14 mouse cellular contexts compared by ENCODE assay signal in genomic region chr11:93817966-93818738, GRCm38 (mm10).
DNase-seq lines count a peak whose midpoint lies in the region; ATAC-seq and TF ChIP-seq lines count a peak whose summit lies in the region.
"Had no signal": no experiment of that assay in that cellular context is flagged by ENCODE, and none has a peak within 500 bp of the region (broad histone marks: within the 10 kb centered on the region; RNA-seq: fewer than 3 reads in every experiment).

No protein-coding gene starts in this region.

- ATAC-seq in frontal cortex, adult (ENCODE audit: low TSS enrichment): peak; percentile 19; the same call in 1 of the 2 replicates
- no peak for ATAC-seq in midbrain, postnatal 0 days (ENCODE audit: low FRiP score)
- ATAC-seq in midbrain, embryonic 16.5 days: no peak
- peak; percentile 53 for ATAC-seq in forebrain, embryonic 15.5 days (replicated peaks)
- ATAC-seq in neural tube, embryonic 15.5 days (ENCODE audit: low FRiP score): no peak
- ATAC-seq in intestine, embryonic 16.5 days: no peak
- no peak for ATAC-seq in heart, embryonic 11.5 days (replicated peaks; ENCODE audit: insufficient number of reproducible peaks, low FRiP score, low TSS enrichment)
- ATAC-seq: Patski had no signal

- no peak for DNase-seq in frontal cortex, postnatal 36 days (ENCODE audit: low spot score in 2 of 2)
- DNase-seq in midbrain, postnatal 0 days (ENCODE audit: low spot score): peak; percentile 40
- DNase-seq: kidney, postnatal 36 days; right cerebral cortex, adult 18-20 months had no signal

- no peak overlapping the region for H3K4me2 ChIP-seq in midbrain, postnatal 0 days (ENCODE audit: low read depth, low read length, poor library complexity, severe bottlenecking)
- H3K4me2 ChIP-seq in midbrain, embryonic 16.5 days (ENCODE audit: low read length): no peak overlapping the region
- no peak overlapping the region; the same call in 1 of the 2 replicates for H3K4me2 ChIP-seq in forebrain, embryonic 15.5 days (replicated peaks)
- H3K4me2 ChIP-seq in neural tube, embryonic 15.5 days: peak overlapping the region; percentile 33; the same call in 1 of the 2 replicates
- no peak overlapping the region for H3K4me2 ChIP-seq in intestine, embryonic 16.5 days (ENCODE audit: low read depth, low read length)
- H3K4me2 ChIP-seq in heart, embryonic 11.5 days: no peak overlapping the region
- H3K4me2 ChIP-seq: liver, embryonic 15.5 days; midbrain, embryonic 11.5 days had no signal

- no peak overlapping the region for H3K4me3 ChIP-seq in midbrain, postnatal 0 days (ENCODE audit: low read depth, low read length)
- H3K4me3 ChIP-seq in midbrain, embryonic 16.5 days (ENCODE audit: low read depth, low read length): no peak overlapping the region
- no peak overlapping the region for H3K4me3 ChIP-seq in forebrain, embryonic 15.5 days
- no peak overlapping the region for H3K4me3 ChIP-seq in neural tube, embryonic 15.5 days (replicated peaks)
- no peak overlapping the region for H3K4me3 ChIP-seq in intestine, embryonic 16.5 days (ENCODE audit: low read length)
- no peak overlapping the region for H3K4me3 ChIP-seq in heart, embryonic 11.5 days (ENCODE audit: low read depth, low read length)
- H3K4me3 ChIP-seq: liver, embryonic 15.5 days had no signal

- H3K27me3 ChIP-seq in midbrain, postnatal 0 days (ENCODE audit: insufficient read depth, low read length): peaks cover 5% of the 10 kb centered on the region; the same call in 1 of the 2 replicates
- H3K27me3 ChIP-seq in midbrain, embryonic 16.5 days (ENCODE audit: control insufficient read depth, insufficient read depth, low read depth, low read length): no peaks in the 10 kb centered on the region
- no peaks in the 10 kb centered on the region for H3K27me3 ChIP-seq in forebrain, embryonic 15.5 days
- H3K27me3 ChIP-seq in neural tube, embryonic 15.5 days (replicated peaks): no peaks in the 10 kb centered on the region
- H3K27me3 ChIP-seq in intestine, embryonic 16.5 days (replicated peaks; ENCODE audit: control insufficient read depth, insufficient read depth, low read length): no peaks in the 10 kb centered on the region
- H3K27me3 ChIP-seq in heart, embryonic 11.5 days (ENCODE audit: control insufficient read depth, insufficient read depth, low read length): no peaks in the 10 kb centered on the region
- H3K27me3 ChIP-seq: liver, embryonic 15.5 days; Patski had no signal

- no peak overlapping the region for H3K27ac ChIP-seq in midbrain, postnatal 0 days (ENCODE audit: low read depth, low read length)
- no peak overlapping the region for H3K27ac ChIP-seq in midbrain, embryonic 16.5 days (ENCODE audit: low read length)
- peak overlapping the region; percentile 12 for H3K27ac ChIP-seq in forebrain, embryonic 15.5 days (replicated peaks)
- H3K27ac ChIP-seq in neural tube, embryonic 15.5 days (replicated peaks): no peak overlapping the region
- no peak overlapping the region for H3K27ac ChIP-seq in intestine, embryonic 16.5 days (ENCODE audit: low read length)
- no peak overlapping the region for H3K27ac ChIP-seq in heart, embryonic 11.5 days (ENCODE audit: low read depth, low read length)
- H3K27ac ChIP-seq: liver, embryonic 15.5 days; stomach, postnatal 0 days had no signal

- H3K9me3 ChIP-seq in midbrain, postnatal 0 days (ENCODE audit: low read length): no peaks in the 10 kb centered on the region
- no peaks in the 10 kb centered on the region for H3K9me3 ChIP-seq in midbrain, embryonic 16.5 days (replicated peaks; ENCODE audit: control insufficient read depth, low read length, poor library complexity, severe bottlenecking)
- H3K9me3 ChIP-seq in forebrain, embryonic 15.5 days: no peaks in the 10 kb centered on the region
- no peaks in the 10 kb centered on the region for H3K9me3 ChIP-seq in neural tube, embryonic 15.5 days (replicated peaks)
- H3K9me3 ChIP-seq in intestine, embryonic 16.5 days (ENCODE audit: control insufficient read depth, low read length): no peaks in the 10 kb centered on the region
- no peaks in the 10 kb centered on the region for H3K9me3 ChIP-seq in heart, embryonic 11.5 days (replicated peaks; ENCODE audit: control insufficient read depth, low read length)
- H3K9me3 ChIP-seq: liver, embryonic 15.5 days had no signal

- WGBS in midbrain, postnatal 0 days: 64% methylated on average over 15 of the region's 15 CpGs
- WGBS in midbrain, embryonic 16.5 days: 63% methylated on average over 15 of the region's 15 CpGs
- WGBS in forebrain, embryonic 15.5 days: 41% methylated on average over 15 of the region's 15 CpGs
- WGBS in neural tube, embryonic 15.5 days: 34% methylated on average over 15 of the region's 15 CpGs
- WGBS in intestine, embryonic 16.5 days: 32% methylated on average over 15 of the region's 15 CpGs
- 31% methylated on average over 15 of the region's 15 CpGs for WGBS in heart, embryonic 11.5 days (ENCODE audit: insufficient replicate concordance)

- no peak overlapping the region for H3K9ac ChIP-seq in midbrain, postnatal 0 days (replicated peaks; ENCODE audit: low read length, poor library complexity, severe bottlenecking)
- H3K9ac ChIP-seq in midbrain, embryonic 16.5 days (ENCODE audit: low read depth, low read length): no peak overlapping the region
- H3K9ac ChIP-seq in forebrain, embryonic 15.5 days (replicated peaks): no peak overlapping the region
- no peak overlapping the region for H3K9ac ChIP-seq in neural tube, embryonic 15.5 days (replicated peaks)
- no peak overlapping the region for H3K9ac ChIP-seq in intestine, embryonic 16.5 days (ENCODE audit: low read depth, low read length)
- H3K9ac ChIP-seq in heart, embryonic 11.5 days (ENCODE audit: low read depth, low read length): no peak overlapping the region
- H3K9ac ChIP-seq: liver, embryonic 15.5 days had no signal

- H3K4me1 ChIP-seq in midbrain, postnatal 0 days (ENCODE audit: insufficient read depth, low read length): no peaks in the 10 kb centered on the region
- H3K4me1 ChIP-seq in midbrain, embryonic 16.5 days (ENCODE audit: control insufficient read depth, insufficient read depth, low read length): no peaks in the 10 kb centered on the region
- H3K4me1 ChIP-seq in forebrain, embryonic 15.5 days: peaks cover 25% of the 10 kb centered on the region
- peaks cover 9% of the 10 kb centered on the region for H3K4me1 ChIP-seq in neural tube, embryonic 15.5 days
- no peaks in the 10 kb centered on the region for H3K4me1 ChIP-seq in intestine, embryonic 16.5 days (ENCODE audit: control insufficient read depth, insufficient read depth, low read length)
- H3K4me1 ChIP-seq in heart, embryonic 11.5 days (ENCODE audit: control insufficient read depth, insufficient read depth, low read length): peaks cover 4% of the 10 kb centered on the region; the same call in 1 of the 2 replicates
- H3K4me1 ChIP-seq: liver, embryonic 15.5 days had no signal

- no peaks in the 10 kb centered on the region for H3K36me3 ChIP-seq in midbrain, postnatal 0 days (ENCODE audit: insufficient read depth, low read length)
- H3K36me3 ChIP-seq in midbrain, embryonic 16.5 days (ENCODE audit: control insufficient read depth, insufficient read depth, low read length): no peaks in the 10 kb centered on the region
- H3K36me3 ChIP-seq in forebrain, embryonic 15.5 days: no peaks in the 10 kb centered on the region
- no peaks in the 10 kb centered on the region for H3K36me3 ChIP-seq in neural tube, embryonic 15.5 days
- no peaks in the 10 kb centered on the region for H3K36me3 ChIP-seq in intestine, embryonic 16.5 days (ENCODE audit: control insufficient read depth, insufficient read depth, low read length)
- H3K36me3 ChIP-seq in heart, embryonic 11.5 days (ENCODE audit: control insufficient read depth, insufficient read depth, low read length): no peaks in the 10 kb centered on the region
- H3K36me3 ChIP-seq: liver, embryonic 15.5 days had no signal

- no peak for TF ChIP-seq CTCF in midbrain, postnatal 0 days (IDR thresholded peaks at IDR 0.05)

Comparison
In these comparisons a context has a peak if more than half of its experiments do, and no peak if none do; other contexts are left out.
1. ATAC-seq: peak in frontal cortex, adult (single experiment) and forebrain, embryonic 15.5 days (single experiment); none in midbrain, postnatal 0 days (single experiment), midbrain, embryonic 16.5 days (single experiment), neural tube, embryonic 15.5 days (single experiment), intestine, embryonic 16.5 days (single experiment) and heart, embryonic 11.5 days (single experiment).